Mouse (Mus musculus) brown adipose tissue, adult 24 weeks (tissue): ENCODE data around the gene Ms4a3. TPM values are rescaled to one million over a fixed set of nuclear protein-coding genes. Genes with fewer than 3 reads are reported as not detected.

Experiments used
- H3K27ac ChIP-seq: fragments of 200-500 bp; replicated peaks from 2 replicates; pipeline ENCODE4 v1.5.1; 2012; ENCODE audit warnings: low read depth, mild to moderate bottlenecking, low read length
- H3K4me1 ChIP-seq: fragments of 200-500 bp; 2 replicates; pipeline ENCODE4 v1.6.1; 2012; ENCODE audit warnings: low read length, mixed read lengths; ENCODE audit not compliant: control insufficient read depth, insufficient read depth, insufficient read length
- H3K4me3 ChIP-seq: fragments of 200-500 bp; 2 replicates; pipeline ENCODE4 v1.5.1; 2012; ENCODE audit warnings: low read depth, mild to moderate bottlenecking, low read length, moderate library complexity; ENCODE audit not compliant: insufficient read depth
- polyA plus RNA-seq: library from polyadenylated mRNA; stranded (reverse); fragments of >200 nt; gene quantifications from 2 replicates; pipeline ENCODE4 v1.2.4, GENCODE M21; 2012; ENCODE audit not compliant: missing spikeins, insufficient read depth, insufficient read length

Gene Ms4a3
- not detected in 2 replicates for polyA plus RNA-seq

GRCm38 (mm10) chr19:11640732-11641131, at the start of gene Ms4a3:
Gene Ms4a3 (minus strand): TSS chr19:11640851.
- H3K4me1 ChIP-seq: no peaks in the 10 kb centered on the region
- H3K4me3 ChIP-seq: no peak within 1 kb of the TSS
- H3K27ac ChIP-seq: no peak within 1 kb of the TSS

GRCm38 (mm10) chr19:11661562-11661961, 20.9 kb upstream of the Ms4a3 start:
- Histone ChIP-seq H3K4me1 (no peaks in the 10 kb centered on the region), H3K4me3 (no peak overlapping the region), H3K27ac (no peak overlapping the region)

DNA sequence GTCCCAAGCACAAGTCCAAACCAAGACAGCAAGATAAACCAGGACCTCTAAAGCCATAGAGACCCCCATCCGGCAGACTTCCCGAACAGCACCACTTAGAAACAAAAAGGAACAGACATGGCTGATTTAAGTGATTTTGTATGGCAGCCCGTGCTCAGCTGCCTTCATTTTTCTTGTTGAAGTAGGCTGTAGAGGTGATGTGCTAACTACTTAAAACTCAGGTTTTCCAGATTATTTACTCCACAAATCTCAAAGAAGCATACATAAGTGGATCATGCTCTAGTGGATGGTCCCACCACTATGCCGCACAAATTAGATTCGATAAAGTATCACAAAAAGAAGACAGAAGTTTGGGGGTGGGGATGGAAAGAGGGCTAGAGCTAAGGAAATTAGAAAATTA, 19.8 kb upstream of the Ms4a3 start, which contains the start of gene Oosp2:
Gene Oosp2, minus strand, starts transcription at position 101 of the 400 bp plus-strand sequence.
- no peak within 1 kb of the TSS for H3K27ac ChIP-seq
- H3K4me1 ChIP-seq: no peaks in the 10 kb centered on the region
- no peak within 1 kb of the TSS for H3K4me3 ChIP-seq

- Histone ChIP-seq H3K27ac (no peak overlapping the region), H3K4me1 (no peaks in the 10 kb centered on the region), H3K4me3 (no peak overlapping the region)
Measured at GRCm38 (mm10) chr19:11659142-11659541, 18.5 kb upstream of the Ms4a3 start.

- H3K4me3 ChIP-seq: no peak overlapping the region
- H3K27ac ChIP-seq: no peak overlapping the region
- H3K4me1 ChIP-seq: no peaks in the 10 kb centered on the region
Measured at GRCm38 (mm10) chr19:11649564-11649963, 8.9 kb upstream of the Ms4a3 start.

- Histone ChIP-seq H3K27ac (no peak overlapping the region), H3K4me3 (no peak overlapping the region), H3K4me1 (no peaks in the 10 kb centered on the region)
Measured at GRCm38 (mm10) chr19:11646166-11646565, 5.5 kb upstream of the Ms4a3 start.

- Histone ChIP-seq H3K27ac (no peak overlapping the region), H3K4me1 (no peaks in the 10 kb centered on the region), H3K4me3 (no peak overlapping the region)
Measured at GRCm38 (mm10) chr19:11639038-11639437, 1.6 kb downstream of the Ms4a3 start.

GRCm38 (mm10) chr19:11635572-11635971, 5.1 kb downstream of the Ms4a3 start:
- Histone ChIP-seq H3K4me1 (no peaks in the 10 kb centered on the region), H3K27ac (no peak overlapping the region), H3K4me3 (no peak overlapping the region)

- no peaks in the 10 kb centered on the region for H3K4me1 ChIP-seq
- H3K27ac ChIP-seq: no peak overlapping the region
- H3K4me3 ChIP-seq: no peak overlapping the region
Measured at GRCm38 (mm10) chr19:11634330-11634729, 6.3 kb downstream of the Ms4a3 start.

DNA sequence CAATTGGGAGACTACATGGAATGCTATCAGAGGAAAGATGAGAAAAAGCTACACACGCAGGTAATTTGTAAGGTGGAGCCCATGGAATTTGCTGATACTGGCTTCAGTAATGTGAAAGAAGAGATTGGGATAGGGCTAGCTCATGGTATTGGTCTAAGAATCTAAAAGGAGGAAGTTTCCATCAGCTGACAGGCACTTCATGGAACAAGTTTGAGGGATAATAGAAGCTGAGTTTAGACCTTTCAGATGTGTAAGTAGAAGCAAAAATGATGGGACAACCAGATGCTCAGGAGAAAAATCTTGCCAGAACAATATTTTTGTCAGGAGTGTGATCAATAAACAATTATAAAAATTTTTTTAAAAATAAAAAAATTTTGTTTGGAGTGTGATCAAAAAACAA, 6.9 kb downstream of the Ms4a3 start:
- Histone ChIP-seq H3K4me3 (no peak overlapping the region), H3K27ac (no peak overlapping the region), H3K4me1 (no peaks in the 10 kb centered on the region)

DNA sequence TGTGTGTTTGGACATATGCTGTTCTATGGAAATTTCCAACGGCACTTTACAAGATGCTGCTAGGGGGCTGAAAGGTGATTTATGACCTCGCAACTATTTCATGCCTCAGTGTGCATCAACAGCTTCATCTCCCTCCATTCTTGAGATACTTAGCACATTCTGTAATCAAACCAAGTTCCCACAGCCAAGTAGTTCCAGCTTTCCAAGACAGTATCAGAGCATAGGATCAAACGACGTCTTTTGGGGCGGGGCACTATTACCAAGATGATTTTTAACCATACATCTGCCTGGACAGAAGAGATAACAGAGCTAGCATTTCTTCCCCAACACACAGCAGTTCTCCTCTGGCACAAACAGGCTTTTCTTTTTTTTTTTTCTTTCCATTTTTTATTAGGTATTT, 15.4 kb downstream of the Ms4a3 start:
- H3K4me3 ChIP-seq: no peak overlapping the region
- no peak overlapping the region for H3K27ac ChIP-seq

GRCm38 (mm10) chr19:11624800-11625199, 15.9 kb downstream of the Ms4a3 start:
- H3K4me1 ChIP-seq: no peaks in the 10 kb centered on the region
- H3K27ac ChIP-seq: no peak overlapping the region
- no peak overlapping the region for H3K4me3 ChIP-seq

More for the DNA sequence above, 15.4 kb downstream of the Ms4a3 start:
- no peaks in the 10 kb centered on the region for H3K4me1 ChIP-seq

- Histone ChIP-seq H3K27ac (no peak within 1 kb of the TSS), H3K4me1 (no peaks in the 10 kb centered on the region), H3K4me3 (no peak within 1 kb of the TSS)
Measured at GRCm38 (mm10) chr19:11623551-11623950, 17.1 kb downstream of the Ms4a3 start, which contains the start of gene Ms4a2. Gene Ms4a2 (minus strand): TSS chr19:11623719.

DNA sequence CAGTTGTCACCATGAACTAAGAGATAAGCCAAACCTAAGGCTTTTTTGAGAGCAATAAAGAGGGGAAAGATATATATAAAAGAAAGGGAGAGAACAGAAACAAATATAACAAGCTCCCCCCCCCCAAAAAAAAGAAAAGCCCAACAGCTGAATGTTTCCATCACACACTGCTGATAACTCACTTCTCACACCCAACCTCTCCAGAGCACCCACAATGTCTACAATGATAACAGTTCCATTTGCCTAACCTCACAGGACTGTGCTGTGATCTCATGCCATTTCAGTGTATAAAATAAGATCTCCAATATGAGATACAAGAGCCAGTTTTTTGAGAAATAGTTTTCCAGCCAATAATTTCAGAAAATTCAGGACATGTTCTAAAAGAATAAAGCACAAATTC, 22.7 kb downstream of the Ms4a3 start:
- no peak overlapping the region for H3K4me3 ChIP-seq
- no peak overlapping the region for H3K27ac ChIP-seq
- no peaks in the 10 kb centered on the region for H3K4me1 ChIP-seq

DNA sequence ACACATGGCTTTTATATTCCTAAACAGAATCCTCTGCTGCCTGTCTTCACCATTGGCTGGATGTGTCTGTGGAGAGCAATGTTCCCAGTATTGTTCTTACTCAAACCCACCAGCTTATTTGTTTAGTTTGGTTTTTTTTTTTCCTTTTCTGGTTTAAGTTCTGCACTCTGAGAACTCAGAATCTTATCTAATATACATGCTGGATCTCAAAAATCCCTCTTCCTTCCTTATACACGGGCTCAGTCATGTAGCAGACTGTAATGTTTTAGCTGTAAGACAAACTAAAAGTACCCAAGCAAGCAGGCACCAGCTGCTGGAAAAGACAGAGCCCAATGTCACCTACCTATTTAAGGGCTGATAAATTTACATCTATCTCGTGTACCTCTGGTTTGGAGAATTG, 25.8 kb downstream of the Ms4a3 start:
- no peak overlapping the region for H3K27ac ChIP-seq
- H3K4me3 ChIP-seq: no peak overlapping the region
- no peaks in the 10 kb centered on the region for H3K4me1 ChIP-seq

DNA sequence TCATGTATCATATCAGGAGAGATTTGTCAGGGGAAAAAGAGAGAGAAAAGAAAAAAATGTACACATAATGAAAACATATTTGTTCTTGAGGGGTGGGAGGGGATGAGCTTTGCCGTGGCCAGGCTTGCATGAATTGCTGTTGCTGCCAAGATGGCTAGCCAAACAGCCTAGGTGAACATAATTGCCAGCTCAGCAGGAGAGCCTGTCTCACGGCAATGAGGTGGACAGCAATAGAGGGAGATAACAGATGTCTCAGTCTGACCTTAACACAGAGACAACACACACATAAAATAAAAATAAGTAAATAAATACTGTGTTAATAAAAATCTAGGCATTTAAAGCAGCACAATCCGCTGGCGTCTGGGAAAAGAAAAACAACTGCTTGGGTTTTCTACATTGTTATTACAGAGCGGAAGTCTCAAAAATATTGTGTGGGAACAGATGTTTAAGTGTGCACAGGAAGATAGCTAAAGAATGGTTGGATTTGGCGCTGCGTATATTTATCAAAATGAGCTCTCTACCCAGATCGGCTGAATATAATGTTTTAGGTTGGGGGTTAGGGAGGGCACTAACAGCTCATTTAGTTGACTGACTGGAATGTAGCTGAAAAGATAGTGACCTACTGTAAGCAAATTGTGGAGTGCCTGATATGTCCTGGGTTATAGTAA, 26.7 kb downstream of the Ms4a3 start:
- no peak overlapping the region for H3K27ac ChIP-seq
- no peaks in the 10 kb centered on the region for H3K4me1 ChIP-seq
- H3K4me3 ChIP-seq: no peak overlapping the region
